Mouse (Mus musculus) adipocyte (in vitro differentiated cells): ENCODE measurements at regions not wholly inside any gene's neighbourhood (a gene's known extent, or its start where the extent isn't known, plus 50 kb on each side); places are given as distances from the start of the nearest gene placed in this dataset.
A peak's percentile ranks its signal among the peaks of the same experiment; 100 is the strongest.

Experiments used
- DNase-seq: peaks from one replicate; pipeline ENCODE4 v3.0.0-alpha.2; 2016; ENCODE audit warnings: low spot score

DNA sequence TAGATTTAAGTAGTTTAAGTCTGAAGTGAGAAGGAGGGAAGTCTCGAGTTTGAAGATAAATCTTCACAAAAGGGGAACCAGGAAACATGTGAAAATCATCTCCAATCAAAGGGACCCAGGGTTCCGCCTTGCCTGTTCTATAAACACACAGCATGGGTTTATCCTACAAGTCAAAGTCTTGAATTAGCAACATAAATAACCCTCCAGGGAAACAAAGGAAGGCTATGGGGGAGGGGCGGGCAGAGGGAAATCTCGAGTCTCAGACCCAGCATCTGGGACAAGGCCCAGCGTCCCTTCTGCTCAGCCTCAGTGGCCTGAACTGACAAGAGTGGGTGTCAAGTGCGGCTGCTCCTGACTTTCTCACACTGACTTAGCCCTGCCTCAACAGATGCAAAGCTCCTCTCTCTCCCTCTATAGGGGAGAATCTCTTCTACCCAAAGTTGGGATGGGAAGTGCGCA is 240.3 kb upstream of the Lrig3 start:
- DNase-seq, result no peak

DNA sequence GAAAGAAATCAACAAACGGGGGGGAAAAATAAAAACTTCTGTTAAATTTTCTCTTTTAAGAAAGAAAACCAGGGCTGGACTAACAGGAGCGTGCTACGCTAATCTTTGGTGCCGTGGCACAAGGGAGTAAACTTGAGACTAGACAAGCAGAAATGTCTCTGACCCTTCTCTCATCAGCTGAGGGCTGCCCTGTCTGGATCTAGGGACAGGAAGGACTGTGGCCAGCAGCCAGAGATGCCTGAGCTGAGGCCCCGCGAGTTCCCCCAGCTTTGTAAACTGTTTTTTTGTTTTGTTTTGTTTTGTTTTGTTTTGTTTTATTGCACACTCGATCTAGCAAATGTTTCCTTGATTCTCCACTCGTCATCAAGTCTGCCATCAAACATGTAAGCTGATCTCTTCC is 239.4 kb upstream of the Lrig3 start:
- DNase-seq, result no peak

DNA sequence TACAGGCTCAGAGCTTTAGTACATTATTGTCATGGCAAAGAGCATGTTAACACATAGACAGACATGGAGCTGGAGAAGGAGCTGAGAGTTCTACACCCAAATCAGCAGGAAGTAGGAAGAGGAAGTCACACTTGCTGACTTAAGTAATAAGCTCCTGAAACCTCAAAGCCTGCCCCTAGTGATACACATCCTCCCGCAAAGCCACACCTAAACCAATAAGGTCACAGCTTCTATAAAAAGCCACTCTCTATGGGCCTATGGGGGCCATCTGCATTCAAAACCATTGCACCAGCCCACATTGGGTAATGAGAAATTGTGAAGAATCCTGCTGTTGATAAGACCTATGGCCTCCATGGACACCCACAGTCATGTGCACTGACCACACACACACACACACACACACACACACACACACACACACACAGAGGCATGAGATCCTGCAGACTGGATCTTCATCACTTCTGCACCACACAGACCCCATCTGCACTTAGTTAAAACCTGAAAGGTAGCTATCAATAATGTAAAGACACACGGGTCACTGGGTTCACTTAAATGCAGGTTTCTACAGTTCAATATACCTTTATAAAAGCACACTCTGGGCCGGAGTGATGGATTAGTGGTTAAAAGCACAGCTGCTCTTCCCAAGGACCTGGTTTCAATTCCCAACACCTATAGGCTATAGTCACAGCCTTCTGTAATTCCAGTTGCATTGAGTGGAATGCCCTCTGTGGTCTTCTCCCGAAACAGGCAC is 230.0 kb upstream of the Lrig3 start:
- no peak for DNase-seq

DNA sequence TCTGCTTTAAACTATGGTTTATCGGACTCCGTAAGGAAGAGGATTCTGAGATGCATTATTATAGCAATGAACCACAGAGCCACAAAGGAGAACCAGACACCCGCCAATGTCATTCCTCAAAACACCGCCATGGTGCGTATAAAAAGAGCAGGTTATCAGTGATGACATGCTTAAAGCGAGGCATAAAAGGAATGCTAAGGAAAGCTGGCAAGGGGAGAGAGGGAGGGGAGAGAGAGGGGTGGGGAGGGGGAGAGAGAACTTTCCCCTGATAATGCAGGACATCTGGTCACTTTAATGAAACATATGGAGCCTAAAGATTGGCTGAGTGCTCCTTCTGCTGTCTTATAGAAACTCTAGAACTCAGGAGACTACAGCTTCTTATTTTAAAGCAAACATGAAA is 222.8 kb upstream of the Lrig3 start:
- DNase-seq, result no peak

DNA sequence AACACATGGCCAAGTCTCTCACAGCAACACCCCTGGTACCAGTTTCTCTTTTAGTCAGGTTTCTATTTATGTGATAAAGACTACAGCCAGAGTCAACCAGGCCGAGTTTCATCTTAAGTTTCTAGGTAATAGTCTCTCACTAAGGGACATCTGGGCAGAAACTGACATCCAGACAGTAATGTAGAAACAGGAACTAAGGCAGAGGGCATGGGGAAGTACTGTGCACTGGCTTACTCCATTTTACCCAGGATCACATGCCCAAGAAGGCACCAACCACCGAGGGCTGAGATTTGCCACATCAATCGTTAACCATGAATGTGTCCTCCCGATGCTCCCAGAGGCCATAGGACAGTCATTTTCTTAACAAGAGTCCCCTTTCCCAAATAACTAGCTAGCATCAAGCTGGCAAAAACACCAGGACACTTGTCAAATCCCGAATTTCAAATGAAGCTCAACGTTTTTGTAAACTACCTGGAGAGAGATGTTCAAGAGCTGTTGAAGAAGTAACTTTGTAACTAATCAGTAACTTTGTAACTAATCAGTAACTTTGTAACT is 216.9 kb upstream of the Lrig3 start:
- DNase-seq, result no peak

DNA sequence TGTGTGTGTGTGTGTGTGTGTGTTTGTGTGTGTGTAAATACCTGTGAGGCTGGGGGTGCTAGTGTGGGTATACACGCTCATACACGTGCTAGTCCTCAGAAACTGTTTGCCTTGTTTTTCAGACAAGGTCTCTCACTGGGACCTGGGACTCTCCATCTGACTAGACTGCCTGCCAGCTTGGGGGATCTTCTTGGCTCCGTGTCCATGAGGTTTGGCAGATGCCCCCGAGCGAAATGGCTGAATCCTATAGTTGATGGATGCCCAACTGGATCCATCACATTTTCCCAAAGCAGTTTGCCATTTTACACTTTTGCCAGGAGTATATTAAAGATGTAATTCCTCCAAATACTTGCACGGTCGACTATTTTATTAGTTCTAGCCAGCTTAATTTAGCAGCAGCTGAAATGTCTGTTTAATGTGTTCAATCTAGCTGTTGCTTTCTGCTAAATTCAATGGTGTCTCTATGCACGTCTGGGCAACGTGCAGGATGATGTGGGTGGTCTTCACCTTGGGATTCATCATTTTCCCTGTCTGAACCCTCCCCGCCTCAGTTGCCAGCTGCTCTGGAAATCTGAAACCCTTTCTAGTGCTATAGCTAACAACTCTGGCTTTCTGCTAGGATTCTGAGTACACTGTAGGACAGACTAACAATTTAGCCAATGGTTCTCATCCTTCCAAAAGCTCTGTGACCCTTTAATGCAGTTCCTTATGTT is 213.3 kb upstream of the Lrig3 start:
- no peak for DNase-seq

DNA sequence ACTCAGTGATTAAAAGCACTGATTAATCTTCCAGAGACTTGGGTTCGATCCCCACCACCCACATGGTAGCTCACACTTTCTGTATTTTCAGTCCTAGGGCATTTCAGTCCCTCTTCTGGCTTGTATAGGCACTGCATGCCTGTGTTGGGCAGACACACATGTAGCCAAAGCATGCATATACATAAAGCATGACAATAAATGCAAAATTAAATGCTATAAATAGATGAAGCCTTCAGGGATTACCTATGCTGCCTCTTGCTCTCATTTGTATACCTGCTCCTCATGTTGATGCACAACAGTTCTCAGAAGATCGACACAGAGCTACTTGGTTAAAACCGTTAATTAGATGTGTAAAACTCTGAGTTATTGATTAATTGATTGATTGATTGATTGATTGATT is 206.8 kb upstream of the Lrig3 start:
- DNase-seq, result no peak

DNA sequence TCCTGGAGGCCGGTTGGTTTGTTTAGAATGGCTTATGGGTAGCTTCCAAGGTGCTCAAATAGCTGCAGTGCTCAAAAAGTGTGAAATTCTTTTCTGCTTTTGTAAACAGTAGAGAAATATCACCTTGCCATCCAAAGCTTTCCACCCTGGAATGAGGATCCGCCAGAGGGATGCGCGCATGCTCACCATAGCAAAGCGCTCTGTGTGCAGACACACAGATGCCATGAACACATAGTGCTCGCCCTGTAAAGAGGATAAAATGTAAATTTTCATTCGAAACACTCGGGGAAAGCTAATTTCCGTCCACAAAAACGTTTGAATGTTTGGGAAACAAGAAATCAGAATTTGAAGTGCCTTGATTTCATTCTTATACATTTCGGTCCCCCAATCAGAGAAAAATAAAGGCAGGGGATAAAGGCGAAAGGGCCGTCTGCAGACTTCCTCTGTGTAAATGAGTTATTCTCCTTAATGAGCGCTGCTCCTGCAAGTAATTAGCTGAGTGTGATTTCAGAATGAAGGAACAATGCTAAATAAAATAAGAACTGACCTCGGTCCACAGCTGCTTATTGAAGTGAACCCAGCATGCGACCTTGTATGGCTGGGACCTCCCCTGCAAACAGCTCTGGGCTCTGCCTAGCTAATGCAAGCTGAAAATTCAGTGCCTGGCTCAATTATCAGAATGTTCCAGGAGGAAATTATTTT is 203.4 kb upstream of the Lrig3 start:
- no peak for DNase-seq

DNA sequence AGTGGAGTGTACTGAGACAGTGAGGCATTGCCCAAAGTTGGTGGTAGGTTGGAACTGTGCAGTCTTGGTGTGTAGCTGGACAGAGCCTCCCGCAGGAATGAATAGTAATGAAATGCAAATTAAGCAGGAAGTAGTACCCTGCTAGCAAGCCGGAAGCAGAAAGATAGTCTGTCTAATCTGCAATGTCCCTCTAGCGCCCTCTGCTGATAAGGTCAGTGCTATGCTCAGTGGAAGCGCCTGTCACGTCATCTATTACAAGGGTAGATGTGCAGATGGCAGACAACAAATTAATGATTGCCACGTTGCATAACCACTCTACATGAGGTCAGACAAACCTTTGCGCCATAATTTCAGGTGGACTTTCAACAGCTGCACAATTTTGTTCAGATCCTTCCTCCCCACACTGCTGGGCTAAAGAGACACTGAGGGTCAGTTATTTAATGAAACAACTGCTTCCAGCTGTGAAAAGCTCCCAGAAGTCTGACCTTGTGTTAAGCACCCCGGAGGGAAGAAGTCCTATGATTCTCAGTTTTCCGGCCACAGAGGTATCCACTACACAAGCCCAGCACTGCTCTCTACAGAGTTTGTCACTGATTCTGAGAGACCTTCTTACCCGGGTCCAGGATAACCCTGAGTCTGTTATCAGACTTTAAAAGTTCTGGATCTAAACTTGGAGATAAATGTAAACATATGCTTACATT is 201.4 kb upstream of the Lrig3 start:
- DNase-seq, result peak; percentile 45

DNA sequence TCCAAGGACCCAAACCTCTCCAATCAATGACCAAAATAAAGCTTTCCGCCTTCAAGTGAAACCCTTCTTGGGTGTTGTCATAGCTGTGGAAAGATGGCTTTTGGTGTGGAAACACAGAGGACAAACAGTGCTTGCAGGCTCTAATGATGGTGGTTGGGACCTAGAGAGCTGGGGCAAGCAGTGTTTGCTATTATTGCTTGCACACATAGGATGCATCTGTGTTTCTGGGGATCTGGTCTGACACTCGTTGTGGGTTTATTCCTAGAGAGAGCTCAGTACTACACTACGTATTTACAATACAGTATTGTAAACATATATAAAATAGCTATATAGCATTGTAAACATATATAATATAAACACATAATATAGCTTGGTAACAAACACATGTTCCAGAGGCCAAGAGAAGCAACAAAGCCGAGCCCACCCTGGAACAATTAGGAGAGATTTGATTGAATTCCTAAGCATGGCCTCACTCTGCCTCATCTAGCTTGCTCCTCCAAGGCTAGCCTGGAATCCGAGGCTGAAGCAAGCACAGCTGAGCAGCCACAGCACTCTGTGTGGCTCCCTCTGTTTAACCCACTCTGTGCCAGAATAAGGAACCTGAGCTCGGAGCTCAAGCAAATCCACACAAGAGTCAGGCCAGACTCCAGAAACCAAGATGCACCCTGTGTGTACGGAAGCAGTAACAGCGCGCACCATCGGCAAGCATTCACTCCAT is 200.7 kb upstream of the Lrig3 start:
- no peak for DNase-seq

DNA sequence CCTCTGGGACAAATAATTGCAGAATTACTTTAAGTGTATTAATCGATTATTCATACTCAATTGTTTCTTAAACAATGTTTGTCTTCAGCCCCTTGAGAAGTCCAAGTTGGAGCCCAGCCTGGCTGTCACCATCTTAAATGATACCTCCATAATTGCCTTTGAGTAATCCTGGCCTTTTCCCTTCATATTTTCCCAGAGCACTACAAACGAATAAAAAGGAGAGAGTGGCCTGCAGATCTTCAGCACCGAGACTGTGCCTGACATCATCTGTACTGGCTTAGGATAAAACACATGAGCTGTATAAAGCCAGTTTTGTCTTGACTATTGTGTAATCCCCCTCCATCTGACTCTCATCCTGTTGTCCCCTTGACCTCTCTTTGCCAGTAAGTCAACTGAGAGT is 197.7 kb upstream of the Lrig3 start:
- no peak for DNase-seq

DNA sequence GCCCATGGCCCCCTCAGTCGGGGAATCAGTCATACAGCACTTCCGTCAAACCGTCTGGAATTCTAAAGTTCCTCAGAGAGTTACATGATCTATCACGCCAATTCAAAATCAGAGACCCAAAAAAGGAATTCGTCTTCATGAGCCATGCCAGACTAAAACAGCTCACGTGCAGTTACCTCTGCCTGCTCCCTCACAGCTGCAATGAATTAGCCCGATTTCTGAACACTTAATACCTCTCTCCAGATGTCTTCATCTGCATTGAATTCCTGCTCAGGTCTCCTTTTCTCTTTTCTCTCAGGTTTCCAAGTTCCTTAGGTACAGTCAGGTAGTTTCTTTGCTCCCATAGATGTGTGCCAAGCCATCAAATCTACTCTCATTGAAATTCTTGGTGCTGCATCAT is 192.4 kb upstream of the Lrig3 start:
- no peak for DNase-seq

DNA sequence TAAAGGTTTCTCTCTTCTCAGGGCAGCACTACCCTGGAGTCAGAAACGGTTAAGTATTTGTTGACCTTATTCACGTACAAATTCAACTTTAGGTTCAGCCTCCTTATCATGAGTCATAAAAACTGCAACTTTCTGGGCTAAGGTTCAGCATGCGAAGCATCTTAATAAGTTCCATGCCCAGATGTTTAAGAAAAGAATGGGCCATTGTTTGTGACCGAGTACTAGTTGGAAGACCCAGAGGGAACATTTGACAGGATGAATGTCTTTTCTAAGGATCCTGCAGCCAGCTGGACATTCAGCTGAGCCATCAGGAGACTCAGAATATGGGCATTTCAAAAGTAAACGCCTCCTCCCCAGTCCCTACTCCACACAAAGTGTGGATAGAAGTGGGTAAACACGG is 183.5 kb upstream of the Lrig3 start:
- DNase-seq, result peak; percentile 53

DNA sequence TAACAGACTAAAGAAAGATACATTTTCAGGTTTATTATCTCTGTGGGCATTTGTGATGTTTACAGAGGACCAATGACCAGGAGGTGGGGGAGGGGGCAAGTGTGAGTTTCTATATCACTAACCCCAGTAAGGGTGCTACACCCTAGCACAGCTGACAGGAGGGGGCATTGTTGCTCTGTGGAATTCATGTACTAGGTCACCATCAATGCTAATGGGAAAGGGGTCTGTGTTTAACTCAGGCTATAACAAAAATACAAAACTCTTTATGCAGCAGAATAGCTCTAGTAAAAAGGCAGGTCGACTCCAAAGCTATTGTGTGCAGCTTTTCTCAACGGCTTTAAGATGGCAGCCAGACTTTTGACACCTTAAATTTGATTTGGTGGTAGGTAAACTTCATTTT is 181.1 kb upstream of the Lrig3 start:
- peak; percentile 60 for DNase-seq

DNA sequence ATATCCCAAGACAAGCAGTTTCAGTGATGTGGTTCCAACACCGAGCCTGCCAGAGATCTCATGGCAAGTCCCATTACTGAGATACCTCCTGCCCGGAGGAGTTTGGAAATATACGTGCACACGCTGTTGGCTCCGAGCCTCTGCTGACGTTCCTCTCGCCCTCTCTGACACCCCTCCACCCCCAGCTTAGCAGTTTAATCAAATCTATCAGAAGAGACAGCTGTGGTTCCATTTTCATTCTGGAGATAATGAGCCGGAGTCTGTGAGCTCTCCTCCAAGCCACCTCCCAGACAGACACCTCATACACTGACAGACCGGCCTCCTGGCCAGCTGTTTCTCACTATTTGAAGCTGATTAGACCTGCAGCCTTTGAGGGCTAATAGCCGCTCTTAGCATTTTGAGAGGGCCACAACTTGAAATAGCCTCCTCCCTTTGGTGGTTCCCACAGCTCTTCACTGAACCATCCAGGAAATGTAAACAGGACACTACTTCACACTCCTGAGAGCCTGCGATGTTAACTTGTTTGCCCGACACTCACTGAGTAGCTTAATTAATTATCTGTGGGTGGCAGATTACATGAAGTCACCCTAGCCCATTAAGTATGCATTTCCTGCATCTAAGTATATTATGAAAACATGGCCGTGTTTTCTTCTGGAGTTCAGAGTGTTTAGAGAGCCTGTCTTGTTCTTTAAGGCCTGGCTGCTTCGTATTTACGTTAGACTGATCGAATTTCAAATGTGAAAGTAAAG is 180.3 kb upstream of the Lrig3 start:
- DNase-seq, result peak; percentile 33

DNA sequence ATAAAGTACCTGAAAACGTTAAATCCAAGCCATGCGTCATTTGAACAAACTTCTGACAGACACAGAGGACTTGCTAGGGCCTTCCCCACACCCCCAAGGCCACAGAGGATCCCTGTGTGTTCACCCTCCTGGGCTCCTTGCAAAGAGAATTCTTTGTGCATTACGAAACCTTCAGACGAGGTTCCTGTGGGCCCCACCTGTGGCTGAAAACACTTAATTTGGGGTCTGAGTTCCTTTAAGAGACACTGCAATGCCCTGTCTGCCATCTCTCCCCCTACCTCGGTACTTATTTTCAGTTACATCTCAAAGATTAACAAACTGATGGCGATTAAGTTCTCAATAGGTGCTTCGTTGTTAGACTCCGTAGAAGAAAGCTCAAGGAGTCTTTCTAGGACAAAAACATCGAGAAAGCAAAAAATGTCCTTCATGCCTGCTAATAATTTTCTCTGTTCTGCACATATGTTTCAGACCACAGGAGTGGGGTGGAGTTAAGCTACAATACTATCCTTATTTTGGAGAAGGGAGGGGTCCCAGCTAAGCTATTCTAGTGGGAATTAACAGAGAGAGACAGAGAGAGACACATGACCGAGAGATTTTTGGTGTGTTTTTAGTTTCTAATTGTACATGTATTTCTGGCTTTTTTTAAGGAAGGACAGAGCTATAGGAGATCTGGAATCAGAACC is 179.6 kb upstream of the Lrig3 start:
- DNase-seq, result no peak

DNA sequence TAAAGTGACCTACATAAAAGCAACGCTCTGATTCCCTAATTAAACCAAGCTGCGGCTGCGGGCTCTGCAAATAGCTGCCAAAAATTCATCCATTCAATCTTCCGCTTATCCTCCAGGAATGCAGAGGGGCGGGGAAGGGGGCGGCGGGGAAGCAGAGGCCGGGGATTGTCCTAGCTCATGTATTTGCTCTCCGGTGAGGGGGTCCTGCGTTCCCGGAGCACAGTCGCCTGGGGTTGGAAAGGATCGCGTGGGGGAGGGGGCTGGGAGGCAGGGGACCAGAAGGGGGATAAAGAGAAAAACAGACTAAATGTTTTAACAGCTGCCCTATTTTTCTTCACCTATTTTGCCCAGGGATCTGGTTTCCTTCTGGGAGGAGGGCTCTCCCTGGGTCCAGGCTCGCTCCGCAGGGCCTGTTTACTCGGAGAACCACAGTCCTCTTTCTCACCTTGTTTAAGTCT is 179.1 kb upstream of the Lrig3 start:
- DNase-seq, result no peak

DNA sequence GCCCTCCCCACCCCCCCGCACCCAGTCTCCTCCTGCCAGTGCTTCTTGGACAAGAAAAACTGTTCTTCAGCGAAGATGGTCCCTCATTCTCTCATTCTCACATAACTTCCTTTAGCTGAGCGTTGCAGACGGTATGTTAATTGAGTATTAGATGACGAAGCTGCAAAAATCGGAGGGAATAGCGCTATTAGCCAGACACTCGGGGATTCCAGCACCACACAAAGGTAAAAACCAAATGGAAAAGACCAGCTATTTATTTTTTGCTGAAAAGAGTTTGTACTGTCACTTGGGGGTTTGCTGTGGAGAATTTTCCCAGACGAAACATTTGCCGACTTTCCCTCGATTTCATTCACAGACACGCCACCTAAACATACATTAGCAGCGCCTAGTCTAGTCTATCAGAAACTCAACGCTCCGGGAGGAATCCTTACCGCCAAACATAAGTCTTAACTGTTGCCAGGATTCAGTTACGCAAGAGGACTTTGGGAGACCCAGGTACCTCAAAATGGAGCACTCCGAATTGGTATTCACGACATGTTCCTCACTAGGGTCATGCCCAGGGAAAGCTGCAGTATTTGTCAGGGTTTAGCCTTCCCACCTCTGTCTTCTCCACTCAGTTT is 178.4 kb upstream of the Lrig3 start:
- no peak for DNase-seq

DNA sequence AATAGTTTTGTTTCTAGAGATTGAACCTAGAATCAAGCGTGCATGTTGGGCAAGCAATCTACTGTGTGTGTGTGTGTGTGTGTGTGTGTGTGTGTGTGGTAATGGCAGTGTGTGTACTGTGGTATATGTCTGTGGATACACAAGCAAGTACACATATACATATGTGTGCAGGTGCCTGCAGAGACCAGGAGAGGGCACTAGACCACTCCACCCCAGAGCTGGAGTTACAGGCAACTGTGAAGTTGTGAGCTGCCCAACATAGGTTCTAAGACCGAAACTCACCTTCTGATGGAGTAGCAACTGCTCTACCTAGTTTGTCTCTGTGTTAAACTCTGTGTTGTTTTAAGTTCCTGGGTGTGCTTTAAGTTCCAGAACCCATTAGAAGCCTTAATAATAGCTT is 177.7 kb upstream of the Lrig3 start:
- no peak for DNase-seq

DNA sequence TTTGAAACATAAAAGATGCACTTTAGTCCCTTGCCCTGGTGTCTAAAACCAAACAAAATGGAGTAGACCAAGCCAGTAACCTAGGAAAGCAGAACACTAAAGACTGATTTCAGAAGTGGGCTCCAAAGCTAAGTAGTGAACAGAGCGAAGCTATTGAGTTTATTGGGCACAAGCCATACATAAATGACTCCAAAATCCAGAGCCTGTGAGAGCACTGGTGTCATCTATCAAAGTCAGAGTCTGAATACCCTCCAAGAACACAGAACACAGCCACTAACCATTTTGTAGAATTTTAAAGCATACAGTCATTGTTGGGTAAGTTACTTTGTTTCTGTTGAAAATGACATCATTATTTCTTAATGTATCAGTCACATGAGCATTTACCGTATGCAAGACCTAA is 175.0 kb upstream of the Lrig3 start:
- DNase-seq, result no peak
